Mouse (Mus musculus): Measurements from ENCODE around the gene Prr19.

The Prr19 gene
- long read RNA-seq, experiment 1, partial matches to known transcripts, result 0 of 1 reads
- long read RNA-seq, experiment 1, other reads (novel, unspliced or antisense), result 1 of 1 reads
- long read RNA-seq, experiment 2, result 0 reads

DNA sequence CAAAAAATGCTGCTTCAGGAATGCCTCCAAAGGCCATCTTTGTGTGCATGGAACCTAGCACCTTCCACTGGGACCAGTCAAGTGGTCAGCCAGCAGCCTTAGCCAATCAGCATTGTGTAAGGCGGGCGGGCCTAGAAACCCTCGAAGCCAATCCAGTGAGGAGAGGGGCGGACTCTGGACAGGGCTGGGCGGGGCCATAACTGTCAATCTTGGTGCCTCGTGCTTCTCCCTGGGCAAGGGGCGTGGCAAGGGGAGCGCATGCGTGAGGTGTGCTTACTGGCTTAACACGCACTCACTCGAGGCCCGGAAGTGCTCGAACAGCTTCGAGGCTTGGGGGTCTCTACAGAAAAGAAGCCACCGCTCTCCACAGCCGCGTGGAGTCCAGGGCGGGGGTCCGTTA, at the start of gene Prr19:
Gene Prr19 (plus strand): TSS at position 349 of the 400 bp plus-strand sequence.
- intact Hi-C loops (cut with DNase I), result no loop called here

DNA sequence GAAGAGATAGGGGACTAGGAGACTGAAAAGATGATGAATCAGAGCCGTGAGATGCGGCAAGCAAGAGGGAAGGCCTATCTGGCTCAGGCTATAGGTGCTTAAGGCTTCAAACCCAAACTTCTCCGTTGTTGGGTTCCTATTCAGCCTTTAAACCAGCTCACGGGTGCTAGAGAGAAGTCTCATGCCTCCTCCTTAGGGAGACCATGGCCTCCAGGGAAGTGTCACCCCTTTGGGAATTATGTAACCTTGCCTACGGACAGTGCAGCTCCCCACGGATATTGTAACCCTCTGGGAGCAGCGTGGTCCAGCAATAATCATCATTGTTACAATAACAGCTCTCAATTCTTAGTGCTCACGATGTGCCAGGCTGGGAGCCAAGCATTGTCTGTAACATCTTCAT, 49.4 kb upstream of the Prr19 start:
- intact Hi-C loops (cut with DNase I), result loop anchor here (2.0 kb wide), 1 partner anchor 15 kb away; the partner anchor contains the start of gene Cic

DNA sequence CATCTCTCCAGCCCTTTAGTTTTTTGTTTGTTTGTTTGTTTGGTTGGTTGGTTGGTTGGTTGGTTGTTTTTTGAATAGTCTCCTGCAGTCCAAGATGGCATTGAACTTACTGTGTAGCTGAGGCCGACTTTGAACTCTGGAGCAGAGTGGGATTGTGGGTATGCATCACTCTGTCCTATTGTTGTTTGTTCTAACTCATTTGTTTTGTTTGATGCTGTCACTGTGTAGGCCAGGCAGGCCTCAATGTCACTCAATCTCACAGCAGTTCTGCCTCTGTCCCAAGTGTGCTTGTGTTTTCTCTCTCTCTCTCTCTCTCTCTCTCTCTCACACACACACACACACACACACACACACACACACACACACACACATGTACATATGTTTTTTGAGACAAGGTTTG, 39.3 kb upstream of the Prr19 start:
- intact Hi-C loops (cut with DNase I), result no loop called here

DNA sequence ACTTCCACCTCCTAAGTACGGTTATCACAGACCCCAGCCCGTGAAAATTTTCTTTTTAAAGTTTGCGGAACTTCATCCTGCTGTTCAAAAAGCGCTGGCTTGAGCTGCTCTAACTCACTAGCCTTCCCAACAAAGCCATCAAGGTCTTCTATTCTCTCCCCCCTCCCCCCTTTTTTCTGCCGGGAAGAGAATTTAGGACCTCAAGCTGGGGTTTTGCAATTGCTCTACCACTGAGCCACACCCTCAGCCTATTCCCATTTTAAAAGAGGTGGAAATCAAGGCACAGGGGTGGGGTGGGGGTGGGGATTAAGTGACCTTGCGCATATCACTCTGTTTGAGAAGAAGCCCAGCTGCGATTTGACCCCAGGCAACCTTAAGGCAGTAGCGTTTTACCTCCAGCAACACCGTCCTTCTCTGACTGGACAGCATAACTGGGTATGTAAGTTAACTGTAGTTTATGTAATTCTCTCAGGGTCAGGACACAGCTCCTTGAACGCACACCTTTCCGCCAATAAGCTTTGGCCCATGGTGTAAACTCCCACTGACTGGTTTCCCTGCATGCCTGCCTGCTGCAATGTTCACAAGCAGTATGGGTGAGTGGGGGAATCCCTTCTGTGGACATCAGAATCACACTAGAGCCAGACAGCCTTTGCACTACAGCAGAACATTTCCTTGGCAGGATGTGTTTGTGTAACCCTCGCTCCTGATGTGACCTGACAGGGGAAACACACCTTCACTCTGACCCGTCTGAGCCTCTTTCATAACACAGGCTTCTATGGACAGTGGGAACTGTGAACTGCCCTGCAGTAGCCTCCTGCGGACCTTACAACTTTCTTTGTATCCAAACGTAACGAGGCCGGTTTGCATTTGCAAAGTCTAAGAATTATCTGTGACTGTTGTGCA, 37.0 kb upstream of the Prr19 start:
- intact Hi-C loops (cut with DNase I), result no loop called here

DNA sequence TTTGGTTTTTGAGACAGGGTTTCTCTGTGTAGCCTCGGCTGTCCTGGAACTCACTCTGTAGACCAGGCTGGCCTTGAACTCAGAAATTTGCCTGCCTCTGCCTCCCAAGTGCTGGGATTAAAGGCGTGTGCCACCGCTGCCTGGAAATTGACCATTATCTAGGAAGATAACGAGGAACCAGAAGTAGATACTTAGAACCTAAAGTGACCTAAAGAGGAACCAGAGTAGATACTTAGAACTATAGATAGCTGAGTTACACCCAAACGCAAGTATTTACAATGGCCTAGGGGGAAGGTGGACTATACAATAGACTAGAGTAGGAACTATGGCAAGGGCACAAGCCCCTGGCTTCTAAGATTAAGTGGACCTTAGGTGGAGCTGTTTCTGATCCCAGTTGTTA, 35.5 kb upstream of the Prr19 start:
- intact Hi-C loops (cut with DNase I), result loop anchor here (2.0 kb wide), 1 partner anchor 15 kb away; the partner anchor contains the start of gene Erf

DNA sequence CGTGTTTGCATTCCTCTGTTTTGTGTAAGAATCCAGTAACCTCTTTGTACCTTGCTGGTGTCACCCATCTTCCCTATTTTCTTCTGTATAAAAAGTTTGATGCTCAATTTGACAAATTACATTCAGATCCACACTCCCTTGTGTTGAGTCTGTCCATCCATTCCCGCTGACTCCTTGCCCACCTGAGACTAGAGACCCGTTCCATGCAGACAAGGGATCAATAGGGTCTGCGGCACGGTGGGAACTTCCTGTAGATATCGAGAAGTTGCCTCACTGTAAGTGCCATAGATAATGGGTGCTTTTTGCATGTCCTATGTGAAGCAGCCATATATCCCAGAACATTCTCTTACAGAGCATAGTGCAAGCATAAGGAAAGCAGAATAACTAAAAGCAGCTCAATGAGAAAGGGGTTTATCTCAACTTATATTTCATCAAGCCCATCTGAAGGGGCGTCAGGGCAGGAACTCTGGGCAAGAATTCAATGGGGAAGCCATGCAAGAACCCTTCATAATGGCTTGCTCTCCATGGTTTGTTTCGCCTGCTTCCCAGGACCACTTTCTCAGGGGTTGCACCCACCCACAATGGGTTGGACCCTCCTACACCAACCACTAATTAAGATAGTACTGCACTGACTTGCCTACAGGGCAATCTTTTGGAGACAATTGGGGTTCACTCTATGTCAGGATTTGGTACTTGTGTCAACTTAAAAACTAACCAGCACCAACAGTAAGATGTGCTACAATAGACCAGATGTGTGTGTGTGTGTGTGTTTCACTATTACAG, 34.8 kb upstream of the Prr19 start:
- intact Hi-C loops (cut with DNase I), result loop anchor here (2.0 kb wide), 1 partner anchor 16 kb away; the partner anchor contains the start of gene Erf

DNA sequence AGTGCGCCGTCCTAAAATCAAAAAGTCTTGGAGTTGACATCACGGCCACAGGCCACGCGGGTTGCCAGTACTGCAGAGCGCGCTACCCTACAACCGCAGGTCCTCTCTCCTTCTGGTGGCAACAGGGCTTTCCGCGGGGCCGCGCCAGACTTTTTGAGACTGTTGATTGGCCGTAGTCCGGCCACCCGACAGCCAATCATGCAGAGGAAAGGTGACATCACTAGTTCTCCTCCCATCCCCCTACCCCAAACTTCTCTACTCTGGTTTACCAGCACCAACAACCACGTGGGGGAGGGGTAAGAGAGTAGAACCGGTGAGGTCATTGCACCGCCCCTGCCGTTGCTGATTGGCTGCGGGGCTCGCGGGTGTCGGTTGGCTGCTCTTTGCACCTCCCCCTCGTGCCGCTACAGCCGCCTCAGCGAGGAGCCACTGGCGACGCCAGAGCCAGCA, 33.9 kb upstream of the Prr19 start, which contains the start of gene Cic:
Gene Cic (plus strand): TSS at position 404 of the 450 bp plus-strand sequence.
- intact Hi-C loops (cut with DNase I), result loop anchor here (2.0 kb wide), 1 partner anchor 17 kb away; the partner anchor contains the start of gene Erf

DNA sequence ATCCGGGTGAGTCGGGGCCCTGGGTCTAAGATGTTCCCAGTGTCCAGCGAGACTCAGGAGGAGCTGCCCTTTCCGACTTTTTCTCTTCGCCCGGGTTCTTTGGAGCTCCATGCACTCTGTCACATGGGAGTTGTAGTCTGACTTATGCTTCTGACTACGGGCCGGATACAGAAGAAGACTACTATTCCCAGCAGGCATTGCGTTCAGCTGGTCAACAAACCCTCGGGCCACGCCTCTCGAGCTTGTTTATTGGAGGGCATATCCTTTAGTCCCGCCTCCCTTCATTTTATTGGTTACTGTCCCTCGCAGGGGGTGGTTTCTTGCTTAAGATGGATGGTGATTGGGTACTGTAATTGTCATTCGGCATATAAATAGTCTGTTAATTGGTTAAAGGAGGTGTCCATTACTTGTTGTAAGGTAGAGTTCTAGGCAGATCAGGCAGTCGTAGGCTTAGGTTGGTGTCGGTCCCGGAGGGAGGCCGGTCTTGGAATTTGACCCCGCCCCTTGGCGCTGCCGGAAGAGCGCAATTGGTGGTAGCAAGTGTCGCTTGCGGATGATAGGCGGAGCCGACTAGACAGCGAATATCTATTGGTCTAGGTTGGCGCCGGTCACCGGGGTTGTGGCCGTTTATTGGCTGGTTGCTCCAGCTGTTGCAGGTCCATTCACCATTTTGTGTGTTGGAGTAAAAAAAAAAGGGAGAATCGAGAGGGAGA, 33.3 kb upstream of the Prr19 start:
- intact Hi-C loops (cut with DNase I), result loop anchor here (2.0 kb wide), 1 partner anchor 17 kb away; the partner anchor contains the start of gene Erf

DNA sequence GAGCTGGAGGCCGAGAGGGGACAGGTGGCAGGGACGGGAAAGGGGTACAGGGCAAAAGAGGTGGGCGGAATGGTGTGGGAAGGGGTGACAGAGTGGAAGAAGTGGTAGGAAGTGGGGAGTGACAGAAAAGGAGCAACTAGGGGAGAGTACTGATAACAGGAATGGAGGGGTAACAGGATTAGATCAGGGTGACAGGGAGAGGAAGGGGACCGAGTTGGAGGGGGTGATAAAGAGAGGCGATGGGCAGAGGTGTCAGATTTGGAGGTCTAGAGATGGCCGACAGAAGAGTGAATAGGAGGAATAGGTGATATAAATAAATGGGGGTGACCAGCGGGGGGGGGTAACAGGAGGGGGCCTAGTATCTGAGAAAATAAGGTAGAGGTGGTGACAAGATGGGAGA, 32.6 kb upstream of the Prr19 start:
- intact Hi-C loops (cut with DNase I), result no loop called here

DNA sequence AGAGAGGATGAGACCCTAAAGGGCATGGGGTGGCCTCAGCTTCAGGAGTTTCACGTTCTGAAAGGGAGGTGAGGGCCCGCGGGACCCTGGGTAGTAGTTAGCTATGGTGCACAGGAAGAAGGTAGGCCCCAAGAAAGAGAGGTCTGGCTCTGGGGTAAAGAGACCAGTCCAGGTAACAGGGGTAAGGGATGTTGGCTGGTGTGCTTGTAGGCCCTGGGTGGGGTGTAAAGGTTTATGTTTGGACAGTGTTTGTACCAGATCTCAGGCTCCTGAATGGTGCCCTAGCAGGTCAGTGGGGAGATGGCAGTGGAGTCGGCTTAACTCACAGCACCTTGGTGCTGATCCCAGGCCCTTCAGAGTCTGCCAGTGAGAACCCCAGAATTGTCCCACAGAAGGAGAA, 32.2 kb upstream of the Prr19 start:
- intact Hi-C loops (cut with DNase I), result no loop called here

DNA sequence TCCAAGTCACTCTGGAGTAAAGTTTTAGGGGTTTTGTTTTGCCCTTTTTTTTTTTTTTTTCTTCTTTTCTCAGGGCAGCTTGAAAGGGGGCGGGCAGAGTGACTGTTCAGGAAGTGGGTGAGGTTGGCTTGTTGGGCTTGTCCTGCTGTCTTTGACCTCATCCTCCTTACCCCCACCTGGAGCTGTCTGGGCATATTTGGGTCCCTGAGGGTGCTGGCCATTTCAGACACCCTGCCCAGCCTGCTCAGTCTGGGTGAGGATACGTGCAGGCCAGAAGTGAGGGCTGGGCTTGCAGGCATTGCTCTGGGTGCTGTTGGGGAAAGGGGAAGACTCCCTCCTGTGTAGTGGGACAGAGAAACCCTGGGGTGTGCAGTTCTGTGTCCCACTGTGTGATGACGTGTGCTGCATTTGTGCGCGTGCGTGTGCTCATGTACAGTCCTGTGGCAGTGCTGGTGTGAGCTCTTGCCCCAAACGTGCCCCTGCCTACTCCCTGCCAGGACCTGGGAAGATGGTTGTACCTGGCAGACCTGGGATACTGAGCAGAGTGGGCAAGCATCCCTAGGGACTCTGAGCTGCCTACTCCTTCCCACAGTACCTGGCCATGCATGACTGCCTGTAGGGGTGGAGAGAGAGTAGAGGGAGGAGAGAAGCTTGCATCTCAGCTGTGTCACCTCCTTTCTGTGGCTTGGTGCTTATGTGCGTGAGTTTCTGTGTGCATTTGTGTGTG, 31.5 kb upstream of the Prr19 start:
- intact Hi-C loops (cut with DNase I), result no loop called here

DNA sequence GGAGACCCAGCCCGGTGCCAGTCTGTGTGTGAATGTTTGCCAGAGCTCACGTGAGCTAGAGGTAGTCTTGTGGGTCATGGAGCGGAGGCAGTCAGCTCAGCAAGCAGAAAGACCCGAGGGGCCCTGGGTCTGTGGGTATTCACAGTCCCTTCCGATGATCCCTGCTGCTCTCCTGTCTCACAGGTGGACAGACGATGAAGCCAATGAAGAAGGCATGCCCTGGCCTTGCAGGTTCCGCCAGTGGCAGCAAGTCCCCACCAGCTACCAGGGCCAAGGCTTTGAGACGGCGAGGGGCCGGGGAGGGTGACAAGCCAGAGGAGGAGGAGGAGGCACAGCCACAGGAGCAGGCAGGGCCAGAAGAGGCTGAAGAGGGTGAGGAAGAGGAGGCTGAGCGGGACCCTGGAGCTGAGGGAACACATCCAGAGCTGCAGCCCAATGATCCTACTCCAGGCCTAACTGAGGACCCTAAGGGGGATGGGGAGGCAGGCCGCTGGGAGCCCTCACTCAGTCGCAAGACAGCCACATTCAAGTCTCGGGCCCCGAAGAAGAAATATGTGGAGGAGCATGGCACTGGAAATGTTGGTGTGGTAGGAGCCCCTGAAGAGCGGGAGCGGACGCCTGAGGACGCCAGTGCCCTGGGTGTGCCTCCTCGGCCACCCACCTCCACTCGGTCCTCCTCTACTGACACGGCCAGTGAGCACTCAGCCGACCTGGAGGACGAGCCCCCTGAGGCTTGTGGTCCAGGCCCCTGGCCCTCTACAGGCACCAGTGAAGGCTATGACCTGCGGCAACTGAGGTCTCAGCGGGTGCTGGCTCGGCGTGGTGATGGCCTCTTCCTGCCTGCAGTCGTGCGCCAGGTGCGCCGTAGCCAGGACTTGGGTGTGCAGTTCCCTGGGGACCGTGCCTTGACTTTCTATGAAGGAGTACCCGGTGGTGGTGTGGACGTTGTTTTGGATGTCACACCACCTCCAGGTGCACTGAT, 30.3 kb upstream of the Prr19 start:
- intact Hi-C loops (cut with DNase I), result no loop called here

DNA sequence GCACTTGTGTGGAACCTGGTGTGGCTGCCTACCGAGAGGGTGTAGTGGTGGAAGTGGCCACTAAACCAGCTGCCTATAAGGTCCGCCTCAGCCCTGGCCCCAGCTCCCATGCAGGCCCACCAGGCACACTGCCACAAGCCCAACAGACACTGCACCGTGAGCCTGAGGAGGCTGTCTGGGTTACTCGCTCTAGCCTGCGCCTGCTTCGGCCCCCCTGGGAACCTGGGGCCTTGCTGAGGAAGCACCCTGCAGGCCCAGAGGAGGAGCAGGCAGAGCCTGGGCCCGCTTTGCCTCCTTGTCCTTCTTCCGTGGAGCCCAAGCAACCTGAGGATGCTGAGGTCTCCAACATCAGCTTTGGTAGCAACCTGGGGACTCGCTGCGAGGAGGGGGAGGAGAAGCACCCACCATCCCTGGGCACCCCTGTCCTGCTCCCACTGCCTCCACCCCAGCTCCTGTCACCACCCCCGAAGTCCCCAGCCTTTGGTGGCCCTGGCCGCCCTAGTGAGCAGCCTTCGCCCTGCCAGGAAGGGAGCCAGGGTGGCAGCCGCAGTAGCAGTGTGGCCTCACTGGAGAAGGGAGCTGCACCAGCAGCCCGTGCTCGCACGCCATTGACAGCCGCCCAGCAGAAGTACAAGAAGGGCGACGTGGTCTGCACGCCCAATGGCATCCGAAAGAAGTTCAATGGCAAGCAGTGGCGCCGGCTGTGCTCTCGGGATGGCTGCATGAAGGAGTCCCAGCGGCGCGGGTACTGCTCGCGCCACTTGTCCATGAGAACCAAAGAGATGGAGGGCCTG, 29.4 kb upstream of the Prr19 start:
- intact Hi-C loops (cut with DNase I), result no loop called here

DNA sequence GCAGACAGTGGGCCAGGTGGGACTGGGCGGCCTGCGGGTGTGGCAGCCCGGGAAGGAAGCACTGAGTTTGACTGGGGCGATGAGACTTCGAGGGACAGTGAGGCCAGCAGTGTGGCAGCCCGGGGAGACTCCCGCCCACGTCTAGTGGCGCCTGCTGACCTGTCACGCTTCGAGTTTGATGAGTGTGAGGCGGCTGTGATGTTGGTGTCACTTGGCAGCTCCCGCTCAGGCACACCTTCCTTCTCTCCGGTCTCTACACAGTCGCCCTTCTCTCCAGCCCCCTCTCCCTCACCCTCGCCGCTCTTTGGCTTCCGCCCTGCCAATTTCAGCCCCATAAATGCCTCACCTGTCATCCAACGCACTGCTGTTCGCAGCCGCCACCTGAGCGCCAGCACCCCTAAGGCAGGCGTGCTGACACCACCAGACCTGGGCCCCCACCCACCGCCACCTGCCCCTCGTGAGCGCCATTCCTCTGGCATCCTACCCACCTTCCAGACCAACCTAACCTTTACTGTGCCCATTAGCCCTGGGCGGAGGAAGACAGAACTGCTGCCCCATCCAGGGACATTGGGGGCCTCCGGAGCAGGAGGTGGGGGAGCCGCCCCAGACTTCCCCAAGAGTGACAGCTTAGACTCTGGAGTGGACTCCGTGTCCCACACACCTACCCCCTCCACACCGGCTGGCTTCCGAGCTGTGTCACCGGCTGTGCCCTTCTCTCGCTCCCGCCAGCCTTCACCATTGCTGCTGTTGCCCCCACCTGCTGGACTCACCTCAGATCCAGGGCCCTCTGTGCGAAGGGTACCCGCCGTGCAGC, 28.6 kb upstream of the Prr19 start:
- intact Hi-C loops (cut with DNase I), result no loop called here

DNA sequence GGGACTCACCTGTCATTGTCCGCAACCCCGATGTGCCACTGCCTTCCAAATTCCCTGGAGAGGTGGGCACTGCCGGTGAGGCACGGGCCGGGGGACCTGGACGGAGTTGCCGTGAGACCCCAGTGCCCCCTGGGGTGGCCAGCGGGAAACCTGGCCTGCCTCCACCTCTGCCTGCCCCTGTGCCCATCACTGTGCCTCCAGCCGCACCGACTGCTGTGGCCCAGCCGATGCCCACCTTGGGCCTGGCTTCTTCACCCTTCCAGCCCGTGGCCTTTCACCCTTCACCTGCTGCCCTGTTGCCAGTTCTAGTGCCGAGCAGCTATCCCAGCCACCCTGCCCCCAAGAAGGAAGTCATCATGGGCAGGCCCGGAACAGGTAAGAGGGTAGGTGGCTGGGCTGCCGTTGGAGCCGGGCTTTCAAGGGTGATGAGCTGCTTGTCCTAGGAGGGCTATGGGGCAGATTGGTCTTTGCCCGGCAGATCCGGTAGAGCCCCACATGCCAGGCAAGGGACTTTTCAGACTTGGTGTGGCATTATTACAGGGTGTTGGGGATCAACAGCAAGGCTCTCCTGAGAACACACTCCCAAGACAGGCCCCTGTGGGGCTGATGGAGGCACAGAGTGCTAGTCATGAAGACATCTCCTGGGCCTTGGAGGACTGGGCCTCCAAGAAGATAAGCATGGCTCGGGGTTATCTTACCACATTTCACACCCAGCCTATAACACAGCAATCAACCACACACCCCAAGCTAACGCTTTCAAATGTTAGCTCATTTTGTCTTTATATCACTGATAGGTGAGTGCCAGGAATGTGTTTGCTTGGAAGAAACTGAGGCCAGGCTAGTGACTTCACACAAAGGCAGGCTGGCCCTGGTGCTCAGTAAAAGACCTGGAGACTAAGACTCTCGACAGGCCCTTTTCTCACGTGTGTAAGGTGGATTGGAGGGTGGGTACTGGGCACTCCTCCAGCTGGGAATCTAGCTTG, 27.7 kb upstream of the Prr19 start:
- intact Hi-C loops (cut with DNase I), result no loop called here

DNA sequence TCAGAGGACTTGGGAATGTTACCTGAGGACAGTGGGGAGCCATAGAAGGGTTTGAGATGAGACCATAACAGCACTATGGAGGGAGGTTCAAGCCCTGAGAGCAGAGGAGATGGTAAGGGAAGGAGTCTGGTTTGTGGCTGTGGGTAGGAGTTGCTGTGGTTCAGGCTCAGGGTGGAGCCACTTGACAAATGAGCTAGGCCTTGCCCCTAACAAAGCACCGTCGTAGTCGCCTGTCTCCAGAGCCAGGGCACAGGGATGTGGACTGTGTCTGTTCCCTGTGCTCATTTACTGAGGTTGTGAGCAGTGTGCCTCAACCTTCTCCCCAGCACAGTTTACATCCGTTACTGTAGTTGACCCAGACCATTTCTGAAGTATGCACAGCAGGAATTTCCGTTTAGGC, 26.6 kb upstream of the Prr19 start:
- intact Hi-C loops (cut with DNase I), result no loop called here
